Mouse (Mus musculus): ENCODE results near the gene Tdrd9. TPM values are rescaled to one million over a fixed set of nuclear protein-coding genes. Genes with fewer than 3 reads are reported as not detected.

Tdrd9 gene
- total and polyA plus RNA-seq, 3 experiments, result 28.9 to 46.5 TPM; not detected in 1

DNA sequence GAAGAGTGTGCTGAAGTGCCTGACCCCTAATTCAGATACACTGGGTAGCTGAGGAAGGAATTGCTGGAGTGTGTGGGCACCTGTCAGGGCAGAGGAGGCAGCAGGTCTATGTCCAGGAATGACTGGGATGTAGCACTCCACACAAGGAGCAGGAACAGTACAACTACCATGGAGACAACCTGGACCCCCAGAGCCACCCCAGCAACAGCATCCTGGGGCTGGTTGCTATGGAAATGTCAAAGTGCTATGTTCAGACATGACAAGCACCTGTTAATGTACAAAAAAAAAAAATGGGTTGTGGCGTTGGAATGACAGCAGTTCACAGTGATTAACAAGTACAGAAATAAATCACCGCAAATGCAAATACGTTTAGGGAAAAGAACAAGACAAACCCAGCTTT lies 114.9 kb downstream of the Tdrd9 start:
- Histone ChIP-seq H3K79me2 (ENCODE audit: control insufficient read depth, insufficient read depth, low read length, poor library complexity) (no peaks in the 10 kb centered on the region), H3K4me1 (ENCODE audit: control insufficient read depth in 1 of 2, insufficient read depth in 2 of 2, low read length in 2 of 2) (no peaks in the 10 kb centered on the region), H3K4me3 (ENCODE audit: control insufficient read depth in 1 of 2, insufficient read depth in 1 of 2, low read depth in 2 of 2, low read length in 2 of 2) (no peak overlapping the region), H3K9ac (ENCODE audit: control insufficient read depth, low read depth, low read length, poor library complexity, severe bottlenecking) (no peak overlapping the region), H3K27ac (ENCODE audit: control insufficient read depth, low read depth, low read length) (no peak overlapping the region), H3K9me3 (replicated peaks; ENCODE audit: insufficient read depth, low read length) (peaks cover 10% of the 10 kb centered on the region), H3K27me3 (ENCODE audit: control insufficient read depth in 1 of 2, insufficient read depth in 2 of 2, low read length in 2 of 2) (no peaks in the 10 kb centered on the region), H3K36me3 (ENCODE audit: control insufficient read depth in 1 of 2, insufficient read depth in 2 of 2, low read length in 2 of 2) (no peaks in the 10 kb centered on the region)
- DNase-seq (ENCODE audit: low read depth, low spot score), result no peak
- TF ChIP-seq USF1 (IDR thresholded peaks at IDR 0.05; ENCODE audit: low read depth, low read length) (no peak), UBTF (IDR thresholded peaks at IDR 0.05; ENCODE audit: borderline replicate concordance, insufficient read depth, low read depth, low read length) (no peak), MEF2A (IDR thresholded peaks at IDR 0.05; ENCODE audit: extremely low read depth, insufficient replicate concordance, low read depth, low read length, poor library complexity, severe bottlenecking) (no peak), E2F4 (IDR thresholded peaks at IDR 0.05; ENCODE audit: borderline replicate concordance, low read depth, low read length) (no peak), BHLHE40 (IDR thresholded peaks at IDR 0.05; ENCODE audit: borderline replicate concordance, low read depth, low read length) (no peak), CTCF (IDR thresholded peaks at IDR 0.05 in 2 of 3, conservative IDR thresholded peaks at IDR 0.05 in 1 of 3; ENCODE audit: control insufficient read depth in 1 of 3, insufficient read depth in 1 of 3, low read depth in 2 of 3, low read length in 3 of 3, poor library complexity in 1 of 3, severe bottlenecking in 1 of 3) (no peak), KAT2A (conservative IDR thresholded peaks at IDR 0.05; ENCODE audit: low read depth, low read length) (no peak), EP300 (IDR thresholded peaks at IDR 0.05; ENCODE audit: low read depth in 1 of 2, low read length in 2 of 2) (no peak), SMC3 (IDR thresholded peaks at IDR 0.05; ENCODE audit: low read depth, low read length) (no peak), RAD21 (IDR thresholded peaks at IDR 0.05; ENCODE audit: low read depth, low read length) (no peak), TCF12 (IDR thresholded peaks at IDR 0.05; ENCODE audit: low read depth, low read length) (no peak), JUND (IDR thresholded peaks at IDR 0.05; ENCODE audit: low read depth, low read length) (no peak), SIN3A (IDR thresholded peaks at IDR 0.05; ENCODE audit: low read length) (no peak), CHD1 (IDR thresholded peaks at IDR 0.05; ENCODE audit: low read depth, low read length) (no peak), ZNF384 (IDR thresholded peaks at IDR 0.05; ENCODE audit: low read depth, low read length) (no peak), ZMIZ1 (IDR thresholded peaks at IDR 0.05; ENCODE audit: low read depth, low read length) (no peak), ZC3H11A (IDR thresholded peaks at IDR 0.05; ENCODE audit: low read depth, low read length) (no peak), ZKSCAN1 (IDR thresholded peaks at IDR 0.05; ENCODE audit: low read depth, low read length) (no peak), CHD2 (IDR thresholded peaks at IDR 0.05; ENCODE audit: low read length) (no peak), MAZ (IDR thresholded peaks at IDR 0.05; ENCODE audit: low read depth, low read length) (no peak)

DNA sequence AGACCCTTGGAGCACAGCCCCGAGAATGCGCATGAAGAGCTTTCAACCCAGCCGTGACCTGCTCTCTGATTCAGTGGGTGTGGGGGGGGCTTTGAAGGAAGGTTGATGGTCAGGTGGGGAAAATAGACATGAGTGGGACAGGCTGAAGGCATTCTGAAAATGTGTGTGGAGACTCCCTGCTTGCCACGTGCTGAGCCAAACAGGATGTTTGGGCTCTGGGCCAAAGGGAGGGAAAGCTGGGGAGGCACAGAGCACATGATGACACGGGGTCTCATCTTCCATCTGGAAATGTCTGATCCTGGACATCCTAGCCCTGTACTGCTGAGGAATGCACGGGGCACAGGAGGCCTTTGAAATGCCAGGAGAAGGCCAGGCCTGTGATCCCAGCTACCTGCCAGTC lies 115.4 kb downstream of the Tdrd9 start:
- no peaks in the 10 kb centered on the region for H3K4me1 ChIP-seq (ENCODE audit: control insufficient read depth in 1 of 2, insufficient read depth in 2 of 2, low read length in 2 of 2)
- TF ChIP-seq UBTF (IDR thresholded peaks at IDR 0.05; ENCODE audit: borderline replicate concordance, insufficient read depth, low read depth, low read length) (no peak), GABPA (IDR thresholded peaks at IDR 0.05; ENCODE audit: low read depth, low read length) (no peak), MYC (IDR thresholded peaks at IDR 0.05; ENCODE audit: low read depth, low read length) (no peak), MAZ (IDR thresholded peaks at IDR 0.05; ENCODE audit: low read depth, low read length) (no peak), CHD2 (IDR thresholded peaks at IDR 0.05; ENCODE audit: low read length) (no peak), USF2 (IDR thresholded peaks at IDR 0.05; ENCODE audit: borderline replicate concordance in 1 of 2, insufficient read depth in 1 of 2, low read depth in 1 of 2, low read length in 2 of 2) (no peak), RCOR1 (IDR thresholded peaks at IDR 0.05; ENCODE audit: low read depth, low read length) (no peak), POLR2AphosphoS2 (IDR thresholded peaks at IDR 0.05; ENCODE audit: low read length) (no peak), MXI1 (IDR thresholded peaks at IDR 0.05; ENCODE audit: low read depth, low read length) (no peak), TAL1 (IDR thresholded peaks at IDR 0.05; ENCODE audit: low read length) (no peak), BHLHE40 (IDR thresholded peaks at IDR 0.05; ENCODE audit: borderline replicate concordance, low read depth, low read length) (no peak), KAT2A (conservative IDR thresholded peaks at IDR 0.05; ENCODE audit: low read depth, low read length) (no peak), NRF1 (IDR thresholded peaks at IDR 0.05; ENCODE audit: insufficient read depth, low read depth, low read length, poor library complexity, severe bottlenecking) (no peak), CHD1 (IDR thresholded peaks at IDR 0.05; ENCODE audit: low read depth, low read length) (no peak), ZNF384 (IDR thresholded peaks at IDR 0.05; ENCODE audit: low read depth, low read length) (no peak)
- H3K9ac ChIP-seq (ENCODE audit: control insufficient read depth, low read depth, low read length, poor library complexity, severe bottlenecking), result no peak overlapping the region
- no peaks in the 10 kb centered on the region for H3K27me3 ChIP-seq (ENCODE audit: control insufficient read depth in 1 of 2, insufficient read depth in 2 of 2, low read length in 2 of 2)
- no peak overlapping the region for H3K4me3 ChIP-seq (ENCODE audit: control insufficient read depth in 1 of 2, insufficient read depth in 1 of 2, low read depth in 2 of 2, low read length in 2 of 2)
- peaks cover 10% of the 10 kb centered on the region for H3K9me3 ChIP-seq (replicated peaks; ENCODE audit: insufficient read depth, low read length)
- no peaks in the 10 kb centered on the region for H3K36me3 ChIP-seq (ENCODE audit: control insufficient read depth in 1 of 2, insufficient read depth in 2 of 2, low read length in 2 of 2)
- H3K79me2 ChIP-seq (ENCODE audit: control insufficient read depth, insufficient read depth, low read length, poor library complexity), result no peaks in the 10 kb centered on the region
- no peak for DNase-seq (ENCODE audit: low read depth, low spot score)
- no peak overlapping the region for H3K27ac ChIP-seq (ENCODE audit: control insufficient read depth, low read depth, low read length)
